Comparison of ENCODE assay signal across 21 mouse cellular contexts in the genomic region with DNA sequence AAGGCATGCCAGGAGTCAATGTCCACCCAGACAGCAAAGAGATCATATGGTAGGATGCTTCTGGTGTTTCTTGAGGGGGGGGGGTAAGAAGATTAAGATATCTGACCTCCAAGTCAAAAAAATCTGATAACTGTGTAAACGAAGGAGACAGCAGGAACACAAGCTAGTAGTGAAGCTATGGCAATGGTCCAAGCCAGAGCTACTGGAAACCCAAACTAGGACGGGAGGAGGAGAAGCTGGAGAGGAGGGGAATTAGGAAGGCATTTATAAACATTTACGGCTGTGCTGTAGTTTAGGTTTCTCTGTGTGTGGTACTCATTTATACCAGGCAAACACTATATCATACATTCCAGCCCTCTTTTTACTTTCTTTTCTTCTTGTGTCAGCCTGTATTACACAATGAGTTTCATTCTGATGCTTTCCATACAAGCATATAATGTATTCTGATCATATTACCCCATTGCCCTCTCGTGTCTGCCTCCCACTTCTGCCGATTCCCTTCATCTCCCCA.
A peak's percentile ranks its signal among the peaks of the same experiment; 100 is the strongest.
DNase-seq lines count a peak whose midpoint lies in the region; ATAC-seq and TF ChIP-seq lines count a peak whose summit lies in the region.
"Had no signal": no experiment of that assay in that cellular context is flagged by ENCODE, and none has a peak within 500 bp of the region (broad histone marks: within the 10 kb centered on the region; RNA-seq: fewer than 3 reads in every experiment).

No protein-coding gene starts in this region.

- H3K4me1 ChIP-seq in intestine, embryonic 15.5 days (replicated peaks) = no peaks in the 10 kb centered on the region
- H3K4me1 ChIP-seq in intestine, postnatal 0 days (replicated peaks; ENCODE audit: control insufficient read depth, insufficient read depth, low read length) = no peaks in the 10 kb centered on the region
- H3K4me1 ChIP-seq in lung, embryonic 15.5 days = peaks cover 15% of the 10 kb centered on the region
- H3K4me1 ChIP-seq in midbrain, postnatal 0 days (ENCODE audit: insufficient read depth, low read length) = no peaks in the 10 kb centered on the region
- H3K4me1 ChIP-seq in midbrain, embryonic 11.5 days (ENCODE audit: control insufficient read depth, insufficient read depth, low read length) = peaks cover 3% of the 10 kb centered on the region; the same call in 1 of the 2 replicates

- no peak overlapping the region for H3K4me2 ChIP-seq in intestine, embryonic 15.5 days (replicated peaks)
- H3K4me2 ChIP-seq in intestine, postnatal 0 days (replicated peaks; ENCODE audit: low read depth) = no peak overlapping the region
- H3K4me2 ChIP-seq in lung, embryonic 15.5 days = no peak overlapping the region
- no peak overlapping the region for H3K4me2 ChIP-seq in midbrain, postnatal 0 days (ENCODE audit: low read depth, low read length, poor library complexity, severe bottlenecking)
- H3K4me2 ChIP-seq in midbrain, embryonic 11.5 days = no peak overlapping the region
- H3K4me2 ChIP-seq: embryonic facial prominence, embryonic 13.5 days; forebrain, embryonic 13.5 days; heart, embryonic 11.5 days; heart, embryonic 15.5 days had no signal

- H3K9ac ChIP-seq in intestine, embryonic 15.5 days = no peak overlapping the region
- H3K9ac ChIP-seq in intestine, postnatal 0 days (ENCODE audit: low read depth, low read length) = no peak overlapping the region
- H3K9ac ChIP-seq in lung, embryonic 15.5 days = no peak overlapping the region
- no peak overlapping the region for H3K9ac ChIP-seq in midbrain, postnatal 0 days (replicated peaks; ENCODE audit: low read length, poor library complexity, severe bottlenecking)
- no peak overlapping the region for H3K9ac ChIP-seq in midbrain, embryonic 11.5 days (ENCODE audit: low read length)
- H3K9ac ChIP-seq: embryonic facial prominence, embryonic 13.5 days; forebrain, embryonic 13.5 days; forebrain, postnatal 0 days; heart, embryonic 15.5 days had no signal

- H3K27ac ChIP-seq in intestine, embryonic 15.5 days = no peak overlapping the region
- no peak overlapping the region for H3K27ac ChIP-seq in intestine, postnatal 0 days (ENCODE audit: low read depth, low read length)
- H3K27ac ChIP-seq in lung, embryonic 15.5 days = peak overlapping the region; percentile 15; the same call in 1 of the 2 replicates
- H3K27ac ChIP-seq in midbrain, postnatal 0 days (ENCODE audit: low read depth, low read length) = no peak overlapping the region
- no peak overlapping the region for H3K27ac ChIP-seq in midbrain, embryonic 11.5 days (ENCODE audit: low read depth, low read length)
- H3K27ac ChIP-seq: embryonic facial prominence, embryonic 13.5 days; forebrain, embryonic 13.5 days; heart, adult 2 months; heart, embryonic 15.5 days had no signal

- TF ChIP-seq CTCF in intestine, postnatal 0 days (IDR thresholded peaks at IDR 0.05; ENCODE audit: low read depth) = no peak
- TF ChIP-seq CTCF in midbrain, postnatal 0 days (IDR thresholded peaks at IDR 0.05) = no peak

- no peaks in the 10 kb centered on the region for H3K36me3 ChIP-seq in intestine, embryonic 15.5 days
- H3K36me3 ChIP-seq in intestine, postnatal 0 days (ENCODE audit: control insufficient read depth, insufficient read depth) = no peaks in the 10 kb centered on the region
- H3K36me3 ChIP-seq in lung, embryonic 15.5 days = no peaks in the 10 kb centered on the region
- H3K36me3 ChIP-seq in midbrain, postnatal 0 days (ENCODE audit: insufficient read depth, low read length) = no peaks in the 10 kb centered on the region
- H3K36me3 ChIP-seq in midbrain, embryonic 11.5 days (ENCODE audit: control insufficient read depth, insufficient read depth, low read length) = no peaks in the 10 kb centered on the region
- H3K36me3 ChIP-seq: embryonic facial prominence, embryonic 13.5 days; heart, embryonic 15.5 days had no signal

- H3K27me3 ChIP-seq in intestine, embryonic 15.5 days (replicated peaks) = no peaks in the 10 kb centered on the region; the same call in 1 of the 2 replicates
- no peaks in the 10 kb centered on the region for H3K27me3 ChIP-seq in intestine, postnatal 0 days (replicated peaks; ENCODE audit: control insufficient read depth, insufficient read depth, low read length)
- H3K27me3 ChIP-seq in lung, embryonic 15.5 days = no peaks in the 10 kb centered on the region
- no peaks in the 10 kb centered on the region; the same call in 1 of the 2 replicates for H3K27me3 ChIP-seq in midbrain, postnatal 0 days (ENCODE audit: insufficient read depth, low read length)
- H3K27me3 ChIP-seq in midbrain, embryonic 11.5 days (ENCODE audit: control insufficient read depth, insufficient read depth, low read length) = no peaks in the 10 kb centered on the region
- H3K27me3 ChIP-seq: CH12.LX; forebrain, embryonic 13.5 days had no signal

- 0 out of 2 replicates have a peak, but pooled peaks have one; percentile 39 for ATAC-seq in intestine, embryonic 15.5 days
- ATAC-seq in intestine, postnatal 0 days = no peak
- peak; percentile 80 for ATAC-seq in lung, embryonic 15.5 days (ENCODE audit: borderline replicate concordance, extremely low read depth, low FRiP score, low TSS enrichment)
- ATAC-seq in midbrain, postnatal 0 days (ENCODE audit: low FRiP score) = no peak
- ATAC-seq in midbrain, embryonic 11.5 days (ENCODE audit: low FRiP score) = no peak
- ATAC-seq: activated CD4-positive, CD25-positive, alpha-beta regulatory T cell, adult 4 months; forebrain, embryonic 13.5 days; forebrain, postnatal 0 days; Patski had no signal

- 53% methylated on average over 5 of the region's 5 CpGs for WGBS in intestine, embryonic 15.5 days
- WGBS in intestine, postnatal 0 days = 63% methylated on average over 5 of the region's 5 CpGs
- WGBS in lung, embryonic 15.5 days = 33% methylated on average over 5 of the region's 5 CpGs
- WGBS in midbrain, postnatal 0 days = 64% methylated on average over 5 of the region's 5 CpGs
- WGBS in midbrain, embryonic 11.5 days = 87% methylated on average over 5 of the region's 5 CpGs

- H3K4me3 ChIP-seq in intestine, embryonic 15.5 days (replicated peaks) = no peak overlapping the region
- H3K4me3 ChIP-seq in intestine, postnatal 0 days (ENCODE audit: low read depth, low read length) = no peak overlapping the region
- no peak overlapping the region for H3K4me3 ChIP-seq in lung, embryonic 15.5 days
- no peak overlapping the region for H3K4me3 ChIP-seq in midbrain, postnatal 0 days (ENCODE audit: low read depth, low read length)
- no peak overlapping the region for H3K4me3 ChIP-seq in midbrain, embryonic 11.5 days (ENCODE audit: low read depth, low read length)
- H3K4me3 ChIP-seq: embryonic facial prominence, embryonic 13.5 days; forebrain, embryonic 13.5 days; heart, adult 2 months; heart, embryonic 15.5 days had no signal

- H3K9me3 ChIP-seq in intestine, embryonic 15.5 days = no peaks in the 10 kb centered on the region
- H3K9me3 ChIP-seq in intestine, postnatal 0 days (ENCODE audit: control insufficient read depth) = no peaks in the 10 kb centered on the region
- no peaks in the 10 kb centered on the region for H3K9me3 ChIP-seq in lung, embryonic 15.5 days
- H3K9me3 ChIP-seq in midbrain, postnatal 0 days (ENCODE audit: low read length) = no peaks in the 10 kb centered on the region
- no peaks in the 10 kb centered on the region for H3K9me3 ChIP-seq in midbrain, embryonic 11.5 days (ENCODE audit: control insufficient read depth, low read length)
- H3K9me3 ChIP-seq: embryonic facial prominence, embryonic 13.5 days; forebrain, embryonic 13.5 days; heart, embryonic 15.5 days had no signal

- DNase-seq in lung, postnatal 14 days = no peak
- DNase-seq in midbrain, postnatal 0 days (ENCODE audit: low spot score) = peak; percentile 22
- no peak for DNase-seq in midbrain, embryonic 11.5 days (ENCODE audit: low spot score, missing footprints)
- DNase-seq: adrenal gland, postnatal 14 days; cerebellum, adult 11-12 months; cerebellum, adult 9-10 months; cerebellum, postnatal 25 days; forebrain, postnatal 0 days; gastrocnemius, postnatal 14 days; heart, adult 2 months; heart, postnatal 14 days had no signal

Comparison
In these comparisons a context has a peak if more than half of its experiments do, and no peak if none do; other contexts are left out.
1. ATAC-seq: peak in intestine, embryonic 15.5 days (single experiment) and lung, embryonic 15.5 days (single experiment); none in intestine, postnatal 0 days (single experiment), midbrain, postnatal 0 days (single experiment) and midbrain, embryonic 11.5 days (single experiment).